Mouse (Mus musculus): ENCODE measurements around the gene Ivd.

GRCm38 (mm10) chr2:118871032-118871431 is 9.3 kb downstream of the Ivd start:
- TF ChIP-seq CTCF (IDR thresholded peaks at IDR 0.05; ENCODE audit: low read depth) (no peak), EP300 (IDR thresholded peaks at IDR 0.05; ENCODE audit: low read depth) (no peak)

Measured in liver, embryonic 14.5 days (tissue).